9 mouse cellular contexts compared by ENCODE assay signal in genomic region chr17:81193230-81193871, GRCm38 (mm10).
DNase-seq lines count a peak whose midpoint lies in the region; ATAC-seq and TF ChIP-seq lines count a peak whose summit lies in the region.
"Had no signal": no experiment of that assay in that cellular context is flagged by ENCODE, and none has a peak within 500 bp of the region (broad histone marks: within the 10 kb centered on the region; RNA-seq: fewer than 3 reads in every experiment).

No protein-coding gene starts in this region.

- H3K4me3 ChIP-seq in kidney, adult 2 months (ENCODE audit: insufficient read depth, low read depth, low read length): no peak overlapping the region
- no peak overlapping the region for H3K4me3 ChIP-seq in kidney, embryonic 16.5 days (ENCODE audit: low read length)
- no peak overlapping the region for H3K4me3 ChIP-seq in forebrain, embryonic 14.5 days (ENCODE audit: low read depth, low read length)
- H3K4me3 ChIP-seq in limb, embryonic 11.5 days (ENCODE audit: low read depth, low read length): no peak overlapping the region
- no peak overlapping the region for H3K4me3 ChIP-seq in midbrain, embryonic 16.5 days (ENCODE audit: low read depth, low read length)
- H3K4me3 ChIP-seq: neural tube, embryonic 12.5 days had no signal

- H3K36me3 ChIP-seq in kidney, adult 2 months (ENCODE audit: control insufficient read depth, insufficient read depth, low read length): no peaks in the 10 kb centered on the region
- no peaks in the 10 kb centered on the region for H3K36me3 ChIP-seq in kidney, embryonic 16.5 days (ENCODE audit: insufficient read depth, low read length)
- no peaks in the 10 kb centered on the region for H3K36me3 ChIP-seq in forebrain, embryonic 14.5 days (ENCODE audit: control insufficient read depth, insufficient read depth, low read length)
- H3K36me3 ChIP-seq in limb, embryonic 11.5 days (ENCODE audit: control insufficient read depth, insufficient read depth, low read length): no peaks in the 10 kb centered on the region
- no peaks in the 10 kb centered on the region for H3K36me3 ChIP-seq in midbrain, embryonic 16.5 days (ENCODE audit: control insufficient read depth, insufficient read depth, low read length)
- H3K36me3 ChIP-seq: neural tube, embryonic 12.5 days had no signal

- H3K4me2 ChIP-seq in kidney, embryonic 16.5 days (replicated peaks; ENCODE audit: low read depth, low read length): no peak overlapping the region
- no peak overlapping the region for H3K4me2 ChIP-seq in forebrain, embryonic 14.5 days (ENCODE audit: low read length)
- no peak overlapping the region for H3K4me2 ChIP-seq in limb, embryonic 11.5 days (ENCODE audit: low read depth, severe bottlenecking)
- H3K4me2 ChIP-seq in midbrain, embryonic 16.5 days (ENCODE audit: low read length): no peak overlapping the region
- H3K4me2 ChIP-seq: neural tube, embryonic 12.5 days had no signal

- TF ChIP-seq POLR2A in kidney, adult 2 months (IDR thresholded peaks at IDR 0.05; ENCODE audit: low read depth, low read length): no peak

- no peaks in the 10 kb centered on the region for H3K27me3 ChIP-seq in kidney, adult 2 months (replicated peaks; ENCODE audit: control insufficient read depth, insufficient read depth, low read length)
- H3K27me3 ChIP-seq in kidney, embryonic 16.5 days (ENCODE audit: insufficient read depth, low read length): no peaks in the 10 kb centered on the region
- H3K27me3 ChIP-seq in forebrain, embryonic 14.5 days (replicated peaks; ENCODE audit: control insufficient read depth, insufficient read depth, low read length): no peaks in the 10 kb centered on the region
- H3K27me3 ChIP-seq in limb, embryonic 11.5 days (ENCODE audit: control insufficient read depth, insufficient read depth, low read length): no peaks in the 10 kb centered on the region
- no peaks in the 10 kb centered on the region for H3K27me3 ChIP-seq in midbrain, embryonic 16.5 days (ENCODE audit: control insufficient read depth, insufficient read depth, low read depth, low read length)
- H3K27me3 ChIP-seq: neural tube, embryonic 12.5 days had no signal

- no peak overlapping the region for H3K9ac ChIP-seq in kidney, embryonic 16.5 days (replicated peaks; ENCODE audit: low read length)
- H3K9ac ChIP-seq in forebrain, embryonic 14.5 days (ENCODE audit: low read length): no peak overlapping the region
- H3K9ac ChIP-seq in limb, embryonic 11.5 days (ENCODE audit: low read length): no peak overlapping the region
- no peak overlapping the region for H3K9ac ChIP-seq in midbrain, embryonic 16.5 days (ENCODE audit: low read depth, low read length)
- H3K9ac ChIP-seq: neural tube, embryonic 12.5 days had no signal

- peak; percentile 43; the same call in 1 of the 2 replicates for TF ChIP-seq CTCF in kidney, adult 2 months (conservative IDR thresholded peaks at IDR 0.05; ENCODE audit: insufficient read depth, insufficient read length, low read depth, low read length)

- no peak for ATAC-seq in kidney, embryonic 16.5 days (ENCODE audit: low FRiP score, low TSS enrichment)
- peak; percentile 77 for ATAC-seq in forebrain, embryonic 14.5 days
- ATAC-seq in limb, embryonic 11.5 days (ENCODE audit: insufficient number of reproducible peaks, low FRiP score, low TSS enrichment, low read depth): no peak
- ATAC-seq in midbrain, embryonic 16.5 days: peak; percentile 80

- no peaks in the 10 kb centered on the region for H3K4me1 ChIP-seq in kidney, adult 2 months (ENCODE audit: control insufficient read depth, insufficient read depth, low read length)
- no peaks in the 10 kb centered on the region for H3K4me1 ChIP-seq in kidney, embryonic 16.5 days (ENCODE audit: insufficient read depth, low read length)
- H3K4me1 ChIP-seq in forebrain, embryonic 14.5 days (ENCODE audit: control insufficient read depth, insufficient read depth, low read length): no peaks in the 10 kb centered on the region
- H3K4me1 ChIP-seq in limb, embryonic 11.5 days (ENCODE audit: control insufficient read depth, insufficient read depth, low read length): no peaks in the 10 kb centered on the region
- peaks cover 3% of the 10 kb centered on the region; the same call in 1 of the 2 replicates for H3K4me1 ChIP-seq in midbrain, embryonic 16.5 days (ENCODE audit: control insufficient read depth, insufficient read depth, low read length)
- H3K4me1 ChIP-seq: neural tube, embryonic 12.5 days had no signal

- H3K9me3 ChIP-seq in kidney, embryonic 16.5 days (ENCODE audit: low read length): no peaks in the 10 kb centered on the region
- no peaks in the 10 kb centered on the region for H3K9me3 ChIP-seq in forebrain, embryonic 14.5 days (replicated peaks; ENCODE audit: control insufficient read depth, low read length)
- H3K9me3 ChIP-seq in limb, embryonic 11.5 days (ENCODE audit: control insufficient read depth, low read length): no peaks in the 10 kb centered on the region
- H3K9me3 ChIP-seq in midbrain, embryonic 16.5 days (replicated peaks; ENCODE audit: control insufficient read depth, low read length, poor library complexity, severe bottlenecking): no peaks in the 10 kb centered on the region
- H3K9me3 ChIP-seq: neural tube, embryonic 12.5 days had no signal

- H3K27ac ChIP-seq in kidney, adult 2 months (ENCODE audit: insufficient read depth, low read depth, low read length): no peak overlapping the region
- H3K27ac ChIP-seq in kidney, embryonic 16.5 days (ENCODE audit: low read length): no peak overlapping the region
- H3K27ac ChIP-seq in forebrain, embryonic 14.5 days (ENCODE audit: low read depth, low read length): no peak overlapping the region
- H3K27ac ChIP-seq in limb, embryonic 11.5 days (replicated peaks; ENCODE audit: low read depth, low read length): no peak overlapping the region
- H3K27ac ChIP-seq in midbrain, embryonic 16.5 days (ENCODE audit: low read length): no peak overlapping the region
- H3K27ac ChIP-seq: neural tube, embryonic 12.5 days had no signal

- DNase-seq in kidney, adult 2 months: peak; percentile 59
- DNase-seq in cerebellum, adult 11-12 months: peak; percentile 23
- peak; percentile 91 for DNase-seq in forebrain, embryonic 14.5 days (ENCODE audit: low spot score)
- DNase-seq in kidney, adult 8-10 months: peak; percentile 12 to 62
- DNase-seq in limb, embryonic 11.5 days (ENCODE audit: low spot score): peak; percentile 82
- peak; percentile 19 for DNase-seq in testis, postnatal 14 days (ENCODE audit: low spot score)

- WGBS in kidney, adult 2 months: 41% methylated on average over 8 of the region's 8 CpGs
- 41% methylated on average over 8 of the region's 8 CpGs for WGBS in kidney, embryonic 16.5 days
- WGBS in forebrain, embryonic 14.5 days: 49% methylated on average over 8 of the region's 8 CpGs
- WGBS in limb, embryonic 11.5 days: 47% methylated on average over 8 of the region's 8 CpGs
- 33% methylated on average over 8 of the region's 8 CpGs for WGBS in midbrain, embryonic 16.5 days

Comparison
In these comparisons a context has a peak if more than half of its experiments do, and no peak if none do; other contexts are left out.
1. DNase-seq: peak in every context shown above with its lines; median percentile 91 in forebrain, embryonic 14.5 days; 82 in limb, embryonic 11.5 days; 59 in kidney, adult 2 months; 37 in kidney, adult 8-10 months; 23 in cerebellum, adult 11-12 months; 19 in testis, postnatal 14 days.
2. ATAC-seq: peak in forebrain, embryonic 14.5 days (single experiment) and midbrain, embryonic 16.5 days (single experiment); none in kidney, embryonic 16.5 days (single experiment) and limb, embryonic 11.5 days (single experiment).